Comparison of ENCODE assay signal across 9 mouse cellular contexts in the genomic region with DNA sequence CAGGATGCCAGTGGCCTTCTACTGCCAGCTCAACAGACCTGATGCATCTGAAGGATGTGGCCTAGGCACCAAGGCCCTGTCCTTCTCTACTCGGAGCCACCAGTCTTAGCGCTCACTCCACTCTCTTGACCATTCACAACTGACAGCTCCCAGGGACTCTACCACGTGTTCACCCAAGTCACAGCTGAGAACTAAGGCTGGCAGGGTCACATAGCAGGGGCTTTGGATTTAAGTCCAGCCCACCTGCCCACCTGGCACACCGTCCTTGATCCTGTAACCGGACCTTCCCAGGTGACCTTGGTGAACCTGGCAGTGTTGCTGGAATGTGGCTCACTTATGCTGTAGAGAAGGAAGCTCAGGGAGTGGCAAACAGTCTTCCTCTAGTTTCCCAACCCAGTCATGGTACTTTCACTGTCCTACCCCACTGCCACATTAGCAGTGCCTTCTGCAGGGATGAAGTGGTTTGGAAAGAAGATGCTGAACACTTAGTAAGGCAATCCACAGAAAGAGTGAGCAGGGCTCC. TPM values are rescaled to one million over a fixed set of nuclear protein-coding genes. Genes with fewer than 3 reads are reported as not detected.
DNase-seq lines count a peak whose midpoint lies in the region; ATAC-seq and TF ChIP-seq lines count a peak whose summit lies in the region.
"Had no signal": no experiment of that assay in that cellular context is flagged by ENCODE, and none has a peak within 500 bp of the region (broad histone marks: within the 10 kb centered on the region; RNA-seq: fewer than 3 reads in every experiment).

No protein-coding gene starts in this region.

- peak overlapping the region; percentile 7; the same call in 1 of the 2 replicates for H3K27ac ChIP-seq in left cerebral cortex, adult 2 months
- H3K27ac ChIP-seq in forebrain, embryonic 16.5 days (ENCODE audit: low read length) = peak overlapping the region; percentile 86
- H3K27ac ChIP-seq in limb, embryonic 14.5 days (replicated peaks; ENCODE audit: low read depth, low read length) = peak overlapping the region; percentile 87
- H3K27ac ChIP-seq in neural tube, embryonic 15.5 days (replicated peaks) = peak overlapping the region; percentile 76

- DNase-seq in left cerebral cortex, adult 2 months (ENCODE audit: extremely low spot score in 1 of 2, low spot score in 2 of 2) = no peak
- DNase-seq in left cerebral cortex, postnatal 10 days (ENCODE audit: extremely low spot score in 1 of 2, low spot score in 2 of 2) = no peak
- no peak for DNase-seq in limb, embryonic 14.5 days (ENCODE audit: low spot score)
- DNase-seq in left cerebral cortex, postnatal 36 days (ENCODE audit: low spot score in 2 of 2) = no peak
- DNase-seq in spleen, postnatal 10 days (ENCODE audit: low spot score in 2 of 2) = no peak
- DNase-seq in urinary bladder, postnatal 36 days (ENCODE audit: low spot score in 2 of 2) = no peak

- H3K36me3 ChIP-seq in forebrain, embryonic 16.5 days (ENCODE audit: control insufficient read depth, insufficient read depth) = no peaks in the 10 kb centered on the region
- H3K36me3 ChIP-seq in limb, embryonic 14.5 days (ENCODE audit: control insufficient read depth, insufficient read depth, low read length) = peaks cover 6% of the 10 kb centered on the region; the same call in 1 of the 2 replicates
- H3K36me3 ChIP-seq in neural tube, embryonic 15.5 days = no peaks in the 10 kb centered on the region

- TF ChIP-seq POLR2A in limb, embryonic 14.5 days (IDR thresholded peaks at IDR 0.05; ENCODE audit: borderline replicate concordance, extremely low read depth, insufficient read depth, insufficient read length) = no peak

- ATAC-seq in forebrain, embryonic 16.5 days = no peak
- ATAC-seq in limb, embryonic 14.5 days (ENCODE audit: low FRiP score, low read depth) = no peak
- no peak for ATAC-seq in neural tube, embryonic 15.5 days (ENCODE audit: low FRiP score)

- H3K4me3 ChIP-seq in left cerebral cortex, adult 2 months = no peak overlapping the region
- H3K4me3 ChIP-seq in forebrain, embryonic 16.5 days (replicated peaks; ENCODE audit: low read length) = no peak overlapping the region
- H3K4me3 ChIP-seq in limb, embryonic 14.5 days (replicated peaks; ENCODE audit: low read length) = peak overlapping the region; percentile 60
- peak overlapping the region; percentile 37; the same call in 1 of the 2 replicates for H3K4me3 ChIP-seq in neural tube, embryonic 15.5 days (replicated peaks)

- H3K4me2 ChIP-seq in forebrain, embryonic 16.5 days (ENCODE audit: low read length) = peak overlapping the region; percentile 63
- peak overlapping the region; percentile 85 for H3K4me2 ChIP-seq in limb, embryonic 14.5 days (replicated peaks; ENCODE audit: low read depth, low read length, severe bottlenecking)
- H3K4me2 ChIP-seq in neural tube, embryonic 15.5 days = peak overlapping the region; percentile 56

- peaks cover 38% of the 10 kb centered on the region for H3K4me1 ChIP-seq in forebrain, embryonic 16.5 days (replicated peaks; ENCODE audit: control insufficient read depth, insufficient read depth, low read length)
- H3K4me1 ChIP-seq in limb, embryonic 14.5 days (ENCODE audit: control insufficient read depth, insufficient read depth, low read length) = peaks cover 40% of the 10 kb centered on the region
- H3K4me1 ChIP-seq in neural tube, embryonic 15.5 days = peaks cover 41% of the 10 kb centered on the region

- no peak for TF ChIP-seq CTCF in left cerebral cortex, adult 2 months (IDR thresholded peaks at IDR 0.05)

- 74% methylated on average over 5 of the region's 5 CpGs for WGBS in forebrain, embryonic 16.5 days
- WGBS in limb, embryonic 14.5 days = 55% methylated on average over 5 of the region's 5 CpGs
- 82% methylated on average over 5 of the region's 5 CpGs for WGBS in neural tube, embryonic 15.5 days

- H3K9me3 ChIP-seq in forebrain, embryonic 16.5 days (ENCODE audit: control insufficient read depth, low read length) = no peaks in the 10 kb centered on the region
- H3K9me3 ChIP-seq in limb, embryonic 14.5 days (ENCODE audit: control insufficient read depth, low read length) = no peaks in the 10 kb centered on the region
- no peaks in the 10 kb centered on the region for H3K9me3 ChIP-seq in neural tube, embryonic 15.5 days (replicated peaks)

- intact Hi-C loops in left cerebral cortex, adult 2 months (cut with DNase I) = loop anchor here (5.0 kb wide), 1 partner anchor 102 kb away; no protein-coding TSS in a partner anchor
- intact Hi-C loops in left cerebral cortex, postnatal 10 days (cut with DNase I) = no loop called here
- intact Hi-C loops in left cerebral cortex, postnatal 36 days (cut with DNase I) = loop anchor here (5.0 kb wide), 1 partner anchor 132 kb away; no protein-coding TSS in a partner anchor

- H3K27me3 ChIP-seq in forebrain, embryonic 16.5 days (replicated peaks; ENCODE audit: control insufficient read depth, insufficient read depth, low read length) = no peaks in the 10 kb centered on the region
- H3K27me3 ChIP-seq in limb, embryonic 14.5 days (ENCODE audit: control insufficient read depth, insufficient read depth, low read length) = no peaks in the 10 kb centered on the region
- H3K27me3 ChIP-seq in neural tube, embryonic 15.5 days (replicated peaks) = no peaks in the 10 kb centered on the region
- H3K27me3 ChIP-seq: Patski had no signal

- peak overlapping the region; percentile 61 for H3K9ac ChIP-seq in forebrain, embryonic 16.5 days (replicated peaks; ENCODE audit: low read depth, low read length)
- peak overlapping the region; percentile 74 for H3K9ac ChIP-seq in limb, embryonic 14.5 days (ENCODE audit: low read depth, low read length, severe bottlenecking)
- peak overlapping the region; percentile 29; the same call in 1 of the 2 replicates for H3K9ac ChIP-seq in neural tube, embryonic 15.5 days (replicated peaks)

RNA-seq across cellular contexts. Expression of gene Angptl2, which starts 0.6 kb away (rescaled TPM):
- 1 to 10 TPM; 2.1 to 2.9 TPM for total RNA-seq in left cerebral cortex, adult 2 months (2021)
- total RNA-seq in left cerebral cortex, postnatal 10 days (2021) = 1 to 10 TPM; 4.4 to 4.5 TPM
- polyA plus RNA-seq in forebrain, embryonic 16.5 days (2015; fragmentation: Nextera tagmentation; extraction: Ambion mirVana) = 12.0 and 14.3 TPM in 2 replicates
- 104 and 123 TPM in 2 replicates for polyA plus RNA-seq in limb, embryonic 14.5 days (2012; rRNA removed)
- polyA plus RNA-seq in limb, embryonic 14.5 days (2014; fragmentation: Nextera tagmentation; extraction: Ambion mirVana) = 67.2 and 70.3 TPM in 2 replicates
- 12.0 and 18.0 TPM in 2 replicates for polyA plus RNA-seq in neural tube, embryonic 15.5 days (2015; fragmentation: Nextera tagmentation; extraction: Ambion mirVana)
- total RNA-seq in left cerebral cortex, postnatal 36 days (2021) = 1 to 10 TPM; 1.5 to 2.2 TPM

Comparison
In these comparisons a context has a peak if more than half of its experiments do, and no peak if none do; other contexts are left out.
1. H3K27ac ChIP-seq: peak in every context shown above with its lines; median percentile 87 in limb, embryonic 14.5 days; 86 in forebrain, embryonic 16.5 days; 76 in neural tube, embryonic 15.5 days; 7 in left cerebral cortex, adult 2 months.
2. H3K4me3 ChIP-seq: peak in limb, embryonic 14.5 days (single experiment) and neural tube, embryonic 15.5 days (single experiment); none in left cerebral cortex, adult 2 months (single experiment) and forebrain, embryonic 16.5 days (single experiment).
3. Peak in every context shown above with its lines, with median percentiles within 50 percentile points of each other: H3K4me2 ChIP-seq and H3K9ac ChIP-seq.